Mouse (Mus musculus) embryonic facial prominence, embryonic 15.5 days (tissue): Measurements from ENCODE around the gene Mpped2. TPM values are rescaled to one million over a fixed set of nuclear protein-coding genes. Genes with fewer than 3 reads are reported as not detected.

Experiments
- ATAC-seq: fragments of 200-750 bp; cut with Nextera tagmentation; 2 replicates; pipeline ENCODE4 v1.8.0; 2017; ENCODE audit warnings: low read depth, moderate TSS enrichment; ENCODE audit not compliant: insufficient number of reproducible peaks, low FRiP score, low TSS enrichment
- H3K27ac ChIP-seq: fragments of 300-500 bp; sonication (generic); replicated peaks from 2 replicates; pipeline ENCODE4 v1.5.1; 2015; ENCODE audit warnings: mild to moderate bottlenecking, inconsistent platforms
- H3K27me3 ChIP-seq: fragments of 300-500 bp; sonication (generic); 2 replicates; pipeline ENCODE4 v1.6.1; 2015; ENCODE audit warnings: inconsistent platforms
- H3K36me3 ChIP-seq: fragments of 300-500 bp; sonication (generic); 2 replicates; pipeline ENCODE4 v1.6.1; 2015; ENCODE audit warnings: mild to moderate bottlenecking, inconsistent platforms
- H3K4me1 ChIP-seq: fragments of 300-500 bp; sonication (generic); 2 replicates; pipeline ENCODE4 v1.6.1; 2015; ENCODE audit warnings: inconsistent platforms
- H3K4me2 ChIP-seq: fragments of 300-500 bp; sonication (generic); replicated peaks from 2 replicates; pipeline ENCODE4 v1.6.1; 2015; ENCODE audit warnings: mild to moderate bottlenecking, inconsistent platforms
- H3K4me3 ChIP-seq: fragments of 300-500 bp; sonication (generic); replicated peaks from 2 replicates; pipeline ENCODE4 v1.5.1; 2015; ENCODE audit warnings: mild to moderate bottlenecking, inconsistent platforms
- H3K9ac ChIP-seq: fragments of 300-500 bp; sonication (generic); 2 replicates; pipeline ENCODE4 v1.6.1; 2015; ENCODE audit warnings: inconsistent platforms
- H3K9me3 ChIP-seq: fragments of 300-500 bp; sonication (generic); replicated peaks from 2 replicates; pipeline ENCODE4 v1.6.1; 2016; ENCODE audit warnings: inconsistent platforms
- WGBS: fragments of 180-500 bp; shearing (Covaris S2); methylation state at CpG from one replicate; pipeline ENCODE4 v1.1.7; 2015; 5-methylcytosine and 5-hydroxymethylcytosine counted together
- polyA plus RNA-seq: library from polyadenylated mRNA; unstranded; fragments of >200 nt; fragmentation: Nextera tagmentation; extraction: Ambion mirVana; gene quantifications from 2 replicates; pipeline ENCODE4 v1.2.1, GENCODE M21; 2015

Mpped2 gene
- polyA plus RNA-seq, 1 experiment from 2014 or later, result 61.9 TPM

DNA sequence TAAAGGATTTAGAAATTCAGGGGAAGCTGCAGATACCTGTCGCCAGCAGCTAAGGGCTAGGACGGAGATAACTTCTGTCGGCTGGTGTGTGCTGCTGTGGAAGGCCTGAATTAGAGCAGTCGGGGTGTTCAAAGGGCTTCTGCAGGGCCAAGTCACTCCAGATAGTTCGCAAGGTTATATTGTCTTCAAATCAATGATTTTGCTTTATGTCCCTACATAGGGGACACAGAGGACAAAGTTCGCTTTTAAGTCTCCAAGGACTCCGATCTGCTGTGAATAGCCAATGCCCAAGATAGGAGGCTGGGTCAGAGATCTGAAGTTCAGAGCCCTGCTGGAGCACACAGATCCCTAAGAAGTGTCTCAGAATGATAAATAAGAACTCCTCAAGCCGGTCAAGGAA lies 190.3 kb downstream of the Mpped2 start:
- Histone ChIP-seq H3K4me3 (no peak overlapping the region), H3K36me3 (no peaks in the 10 kb centered on the region), H3K9ac (no peak overlapping the region), H3K27ac (no peak overlapping the region), H3K27me3 (no peaks in the 10 kb centered on the region), H3K4me2 (no peak overlapping the region), H3K9me3 (no peaks in the 10 kb centered on the region), H3K4me1 (no peaks in the 10 kb centered on the region)
- 77% methylated on average over 8 of the region's 8 CpGs for WGBS
- no peak for ATAC-seq

DNA sequence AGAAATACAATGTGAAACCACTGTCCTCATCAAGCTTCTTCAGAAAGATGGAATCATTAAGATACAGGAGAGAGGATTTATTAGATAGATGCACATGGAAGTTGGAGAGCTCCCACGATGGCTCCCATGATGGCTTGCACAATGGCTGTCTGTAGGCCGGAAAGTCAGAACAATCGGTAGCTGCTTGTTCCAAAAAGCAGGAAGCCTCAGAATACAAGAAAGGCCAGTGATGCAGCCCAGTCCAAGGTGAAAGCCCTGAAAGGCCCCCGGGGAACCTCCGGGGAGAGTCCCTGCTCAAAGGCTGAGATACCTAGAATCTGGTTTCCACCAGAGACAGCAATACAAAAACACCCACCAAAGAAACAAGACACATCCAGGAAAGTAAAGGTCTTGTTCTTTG lies 195.1 kb downstream of the Mpped2 start:
- H3K4me3 ChIP-seq, result no peak overlapping the region
- no peak overlapping the region for H3K27ac ChIP-seq
- peaks cover 3% of the 10 kb centered on the region; the same call in 1 of the 2 replicates for H3K4me1 ChIP-seq
- ATAC-seq, result no peak
- H3K9me3 ChIP-seq, result no peaks in the 10 kb centered on the region
- no peaks in the 10 kb centered on the region for H3K27me3 ChIP-seq
- 86% methylated on average over 5 of the region's 5 CpGs for WGBS
- no peak overlapping the region for H3K4me2 ChIP-seq
- H3K36me3 ChIP-seq, result no peaks in the 10 kb centered on the region
- no peak overlapping the region for H3K9ac ChIP-seq

DNA sequence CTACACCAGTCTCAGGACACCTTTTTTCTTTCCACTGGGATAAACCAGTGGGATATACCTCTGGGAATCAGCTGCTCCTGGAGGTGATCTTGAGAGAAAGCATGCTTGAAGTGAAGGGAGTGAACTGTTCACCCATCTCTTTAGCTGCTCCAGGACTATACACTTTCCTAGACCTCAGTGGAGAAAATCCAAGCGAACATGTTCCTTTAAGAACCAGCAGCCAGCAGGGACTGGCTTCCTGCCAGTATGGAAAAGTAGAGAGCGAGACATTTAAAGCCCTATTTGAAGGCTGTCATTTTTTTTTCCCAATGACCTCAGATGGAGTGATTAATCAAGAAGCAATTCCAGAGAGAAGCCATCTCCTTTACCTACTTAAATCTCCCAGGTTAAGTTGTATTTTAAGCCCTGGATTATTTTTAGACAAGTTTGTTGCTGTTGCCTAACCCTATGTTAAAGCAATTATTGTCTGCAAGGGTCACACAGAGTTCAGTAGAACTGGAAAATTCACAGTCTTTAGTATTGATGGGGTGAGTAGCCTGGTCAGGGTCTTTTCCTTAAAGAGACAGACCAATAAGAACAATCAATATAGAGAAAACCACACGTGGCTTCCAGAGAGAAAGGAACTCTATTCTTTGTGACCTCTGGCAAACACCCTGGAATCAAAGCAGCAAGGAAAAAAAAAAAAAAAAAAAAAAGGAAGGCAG lies 196.4 kb downstream of the Mpped2 start:
- Histone ChIP-seq H3K27me3 (no peaks in the 10 kb centered on the region), H3K9me3 (no peaks in the 10 kb centered on the region), H3K36me3 (no peaks in the 10 kb centered on the region), H3K4me2 (no peak overlapping the region), H3K27ac (no peak overlapping the region), H3K4me3 (no peak overlapping the region), H3K9ac (no peak overlapping the region), H3K4me1 (peaks cover 3% of the 10 kb centered on the region; the same call in 1 of the 2 replicates)
- 1% methylated on average over 3 of the region's 3 CpGs for WGBS
- ATAC-seq, result no peak

DNA sequence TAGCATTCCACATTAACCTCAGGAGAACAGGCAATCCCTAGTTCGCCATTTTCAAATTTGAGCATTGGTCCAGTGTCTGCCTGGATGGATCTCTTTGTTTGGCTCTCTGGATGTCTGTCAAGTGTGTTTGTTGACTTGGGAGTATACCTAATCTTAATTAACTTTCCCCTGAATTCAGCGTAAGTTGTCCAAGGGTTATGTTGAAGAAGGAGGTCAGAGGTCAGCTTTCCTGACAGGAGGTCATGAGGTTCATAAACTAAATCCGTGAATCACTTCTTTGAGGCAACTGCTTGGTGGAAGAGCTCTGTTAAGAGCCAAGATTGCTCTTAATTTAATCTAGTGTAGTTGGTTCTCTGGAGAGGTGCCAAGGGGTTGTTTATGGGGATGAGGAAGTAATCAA lies 200.3 kb downstream of the Mpped2 start:
- no peak overlapping the region for H3K27ac ChIP-seq
- peaks cover 3% of the 10 kb centered on the region; the same call in 1 of the 2 replicates for H3K4me1 ChIP-seq
- H3K9me3 ChIP-seq, result no peaks in the 10 kb centered on the region
- no peaks in the 10 kb centered on the region for H3K36me3 ChIP-seq
- WGBS, result 47% methylated on average over 3 of the region's 3 CpGs
- no peak for ATAC-seq
- H3K4me3 ChIP-seq, result no peak overlapping the region
- no peak overlapping the region for H3K9ac ChIP-seq
- no peak overlapping the region for H3K4me2 ChIP-seq
- H3K27me3 ChIP-seq, result no peaks in the 10 kb centered on the region

DNA sequence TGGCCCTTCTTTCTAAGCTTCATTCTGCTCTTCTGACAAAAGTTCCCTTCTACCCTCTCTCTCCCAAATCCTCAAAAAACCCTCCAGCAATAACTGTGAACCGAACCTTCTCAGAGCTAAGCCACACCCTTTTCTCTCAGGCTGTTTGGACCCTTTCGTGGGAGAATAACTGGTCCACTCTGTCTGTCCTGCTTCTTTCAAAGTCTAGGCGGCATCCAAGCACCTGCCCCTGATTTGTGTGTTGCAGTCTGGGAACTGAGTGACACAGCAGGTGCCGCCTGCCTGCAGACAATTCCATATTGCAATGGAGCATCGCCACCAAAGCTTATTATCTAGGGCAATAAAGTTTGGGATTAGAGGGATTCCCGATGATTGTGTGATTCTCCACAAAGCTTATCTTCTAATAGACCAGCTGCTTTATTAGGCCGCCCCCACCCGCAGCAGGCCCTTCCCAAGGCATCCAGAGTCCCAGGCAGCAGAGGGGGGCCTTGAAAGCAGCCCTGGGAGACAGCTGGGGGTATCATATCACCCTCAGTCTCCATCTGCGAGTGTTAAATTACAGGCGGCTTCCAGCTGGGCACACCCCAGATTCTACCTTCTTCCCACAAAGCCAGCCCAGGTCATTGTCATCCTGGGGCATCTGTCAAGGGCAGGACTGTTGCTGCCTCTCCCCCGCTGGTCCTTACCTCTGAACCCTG lies 202.4 kb downstream of the Mpped2 start:
- Histone ChIP-seq H3K4me3 (no peak overlapping the region), H3K36me3 (no peaks in the 10 kb centered on the region), H3K27me3 (no peaks in the 10 kb centered on the region), H3K9ac (no peak overlapping the region), H3K4me1 (no peaks in the 10 kb centered on the region), H3K4me2 (no peak overlapping the region), H3K27ac (no peak overlapping the region), H3K9me3 (no peaks in the 10 kb centered on the region)
- WGBS, result 24% methylated on average over 11 of the region's 11 CpGs
- ATAC-seq, result peak; percentile 72; the same call in 1 of the 2 replicates

DNA sequence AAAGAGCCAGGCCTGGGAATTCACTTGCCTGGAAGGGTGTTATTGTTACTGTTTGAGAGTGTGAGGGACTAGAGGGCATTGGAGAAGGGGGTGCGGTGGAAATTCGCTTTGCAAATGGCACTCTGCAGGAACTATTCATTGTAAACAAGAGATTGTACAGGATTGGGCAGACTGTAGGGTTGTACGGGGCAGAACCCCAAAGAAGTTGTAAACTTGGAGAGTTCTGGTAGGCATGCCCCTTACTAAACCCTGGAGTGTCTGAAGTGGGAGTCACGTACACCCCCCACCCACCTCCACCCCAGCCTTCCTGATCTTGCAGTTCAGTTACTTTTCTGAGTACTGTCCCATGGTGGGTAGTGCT lies 202.9 kb downstream of the Mpped2 start:
- H3K9ac ChIP-seq, result no peak overlapping the region
- no peaks in the 10 kb centered on the region for H3K4me1 ChIP-seq
- no peak overlapping the region for H3K4me2 ChIP-seq
- no peak overlapping the region for H3K27ac ChIP-seq
- no peaks in the 10 kb centered on the region for H3K36me3 ChIP-seq
- WGBS, result 50% methylated on average over 4 of the region's 4 CpGs
- no peaks in the 10 kb centered on the region for H3K9me3 ChIP-seq
- no peak overlapping the region for H3K4me3 ChIP-seq
- no peak for ATAC-seq
- no peaks in the 10 kb centered on the region for H3K27me3 ChIP-seq

DNA sequence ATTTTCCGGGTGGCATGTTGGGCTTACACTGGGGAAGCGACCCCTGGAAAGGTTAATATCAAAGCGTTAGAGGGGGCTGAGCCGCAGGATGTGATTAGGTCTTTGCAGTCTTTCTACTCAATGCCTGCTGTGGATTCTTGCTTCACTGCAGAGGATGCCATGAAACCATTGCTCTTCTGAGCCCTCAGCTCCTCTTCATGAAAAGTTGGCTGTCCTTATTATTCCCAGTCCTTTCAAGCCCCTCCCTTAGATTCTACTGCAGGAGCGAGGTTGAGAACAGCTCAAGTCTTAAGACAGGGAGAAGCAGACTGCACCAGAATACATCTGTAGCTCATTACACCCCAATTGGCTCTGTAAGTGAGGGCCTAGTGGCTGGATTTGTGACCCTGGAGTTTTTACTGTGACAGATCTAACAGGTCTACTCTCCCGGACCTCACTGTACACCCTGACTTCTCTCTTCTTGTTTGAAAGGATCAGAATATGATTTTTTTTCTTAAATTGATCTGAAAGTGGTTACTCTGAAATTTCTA lies 218.9 kb downstream of the Mpped2 start:
- no peaks in the 10 kb centered on the region for H3K27me3 ChIP-seq
- H3K4me2 ChIP-seq, result no peak overlapping the region
- no peak for ATAC-seq
- WGBS, result 51% methylated on average over 6 of the region's 6 CpGs
- no peak overlapping the region for H3K9ac ChIP-seq
- H3K27ac ChIP-seq, result no peak overlapping the region
- no peaks in the 10 kb centered on the region for H3K4me1 ChIP-seq
- no peak overlapping the region for H3K4me3 ChIP-seq
- no peaks in the 10 kb centered on the region for H3K9me3 ChIP-seq
- H3K36me3 ChIP-seq, result no peaks in the 10 kb centered on the region
